Mouse (Mus musculus) myocyte (in vitro differentiated cells): Measurements from ENCODE around the gene Nav3.

ENCODE experiments used
- E2F4 ChIP-seq: IDR thresholded peaks from one replicate; pipeline ENCODE4 v1.6.1; 2011; ENCODE audit warnings: mild to moderate bottlenecking, control low read depth, moderate library complexity; ENCODE audit not compliant: insufficient read depth
- MAX ChIP-seq: IDR thresholded peaks from one replicate; pipeline ENCODE4 v1.6.1; 2011; ENCODE audit warnings: low read depth, mild to moderate bottlenecking, control low read depth
- MYOD1 ChIP-seq, 3 experiments: IDR thresholded peaks; one replicate each; pipeline ENCODE4 v1.6.1; 2011; ENCODE audit warnings: control low read depth in 2 of 3, low read depth in 2 of 3, mild to moderate bottlenecking in 2 of 3, moderate library complexity in 1 of 3; ENCODE audit not compliant: insufficient read length in 2 of 3, control insufficient read depth in 1 of 3
- MYOG ChIP-seq, 3 experiments: IDR thresholded peaks; one replicate each; pipeline ENCODE4 v1.6.1; 2011; ENCODE audit warnings: control low read depth in 2 of 3, low read depth in 2 of 3, mild to moderate bottlenecking in 2 of 3; ENCODE audit not compliant: insufficient read length in 2 of 3, control insufficient read depth in 1 of 3, insufficient read depth in 1 of 3
- POLR2A ChIP-seq: IDR thresholded peaks from one replicate; pipeline ENCODE4 v1.6.1; 2011; ENCODE audit warnings: low read depth, mild to moderate bottlenecking, control low read depth, moderate library complexity; ENCODE audit not compliant: insufficient read length
- REST ChIP-seq: IDR thresholded peaks from one replicate; pipeline ENCODE4 v1.6.1; 2011; ENCODE audit warnings: mild to moderate bottlenecking, control low read depth, moderate library complexity; ENCODE audit not compliant: insufficient read depth, insufficient read length
- SRF ChIP-seq: IDR thresholded peaks from one replicate; pipeline ENCODE4 v1.6.1; 2011; ENCODE audit warnings: low read depth; ENCODE audit not compliant: control insufficient read depth, insufficient read length
- TCF12 ChIP-seq: IDR thresholded peaks from one replicate; pipeline ENCODE4 v1.6.1; 2011; ENCODE audit warnings: mild to moderate bottlenecking, control low read depth; ENCODE audit not compliant: poor library complexity, insufficient read depth, severe bottlenecking
- USF1 ChIP-seq: IDR thresholded peaks from one replicate; pipeline ENCODE4 v1.6.1; 2011; ENCODE audit warnings: low read depth, mild to moderate bottlenecking, control low read depth, moderate library complexity

GRCm38 (mm10) chr10:109865391-109865790 lies 590.6 kb downstream of the Nav3 start:
- TF ChIP-seq E2F4 (no peak), POLR2A (no peak), MYOD1 (IDR thresholded peaks at IDR 0.05; ENCODE audit: control insufficient read depth in 1 of 3, insufficient read length in 2 of 3, low read depth in 2 of 3) (no peak), USF1 (no peak), SRF (no peak), MAX (no peak), REST (no peak), MYOG (IDR thresholded peaks at IDR 0.05; ENCODE audit: control insufficient read depth in 1 of 3, insufficient read depth in 1 of 3, insufficient read length in 2 of 3, low read depth in 2 of 3) (no peak), TCF12 (no peak)
